Mouse (Mus musculus): ENCODE data around the gene Oasl1. TPM values are rescaled to one million over a fixed set of nuclear protein-coding genes. Genes with fewer than 3 reads are reported as not detected.

The Oasl1 gene
- polyA plus RNA-seq, 1 experiment: 13.5 TPM

- WGBS: 71% methylated on average over 11 of the region's 11 CpGs
- TF ChIP-seq POLR2A (IDR thresholded peaks at IDR 0.05; ENCODE audit: borderline replicate concordance, control insufficient read depth, low read depth, low read length) (no peak), CTCF (IDR thresholded peaks at IDR 0.05; ENCODE audit: control insufficient read depth, insufficient read depth, low read length) (no peak)
- Histone ChIP-seq H3K27ac (ENCODE audit: control insufficient read depth, insufficient read depth, low read depth, low read length, poor library complexity) (no peak overlapping the region), H3K4me1 (ENCODE audit: control insufficient read depth, insufficient read depth, low read length) (no peaks in the 10 kb centered on the region), H3K4me3 (replicated peaks; ENCODE audit: control insufficient read depth, low read depth, low read length) (no peak overlapping the region)
Measured at GRCm38 (mm10) chr5:114978473-114978872, 55.4 kb downstream of the Oasl1 start.

DNA sequence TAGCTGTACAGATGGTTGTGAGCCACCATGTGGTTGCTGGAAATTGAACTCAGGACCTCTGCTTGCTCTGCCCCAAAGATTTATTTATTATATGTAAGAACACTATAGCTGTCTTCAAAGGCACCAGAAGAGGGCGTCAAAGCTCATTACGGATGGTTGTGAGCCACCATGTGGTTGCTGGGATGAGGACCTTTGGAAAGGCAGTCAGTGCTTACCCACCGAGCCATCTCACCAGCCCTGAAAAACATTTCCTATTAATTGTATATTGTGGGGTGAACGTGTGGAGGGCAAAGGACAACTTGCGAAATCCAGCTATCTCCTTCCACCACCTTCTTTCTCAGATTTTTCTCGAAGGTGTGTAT, 55.8 kb downstream of the Oasl1 start:
- Histone ChIP-seq H3K27ac (ENCODE audit: control insufficient read depth, insufficient read depth, low read depth, low read length, poor library complexity) (no peak overlapping the region), H3K4me1 (ENCODE audit: control insufficient read depth, insufficient read depth, low read length) (no peaks in the 10 kb centered on the region), H3K4me3 (replicated peaks; ENCODE audit: control insufficient read depth, low read depth, low read length) (peak overlapping the region; percentile 16)
- TF ChIP-seq POLR2A (IDR thresholded peaks at IDR 0.05; ENCODE audit: borderline replicate concordance, control insufficient read depth, low read depth, low read length) (no peak), CTCF (IDR thresholded peaks at IDR 0.05; ENCODE audit: control insufficient read depth, insufficient read depth, low read length) (peak; percentile 44)
- 3% methylated on average over 6 of the region's 6 CpGs for WGBS

DNA sequence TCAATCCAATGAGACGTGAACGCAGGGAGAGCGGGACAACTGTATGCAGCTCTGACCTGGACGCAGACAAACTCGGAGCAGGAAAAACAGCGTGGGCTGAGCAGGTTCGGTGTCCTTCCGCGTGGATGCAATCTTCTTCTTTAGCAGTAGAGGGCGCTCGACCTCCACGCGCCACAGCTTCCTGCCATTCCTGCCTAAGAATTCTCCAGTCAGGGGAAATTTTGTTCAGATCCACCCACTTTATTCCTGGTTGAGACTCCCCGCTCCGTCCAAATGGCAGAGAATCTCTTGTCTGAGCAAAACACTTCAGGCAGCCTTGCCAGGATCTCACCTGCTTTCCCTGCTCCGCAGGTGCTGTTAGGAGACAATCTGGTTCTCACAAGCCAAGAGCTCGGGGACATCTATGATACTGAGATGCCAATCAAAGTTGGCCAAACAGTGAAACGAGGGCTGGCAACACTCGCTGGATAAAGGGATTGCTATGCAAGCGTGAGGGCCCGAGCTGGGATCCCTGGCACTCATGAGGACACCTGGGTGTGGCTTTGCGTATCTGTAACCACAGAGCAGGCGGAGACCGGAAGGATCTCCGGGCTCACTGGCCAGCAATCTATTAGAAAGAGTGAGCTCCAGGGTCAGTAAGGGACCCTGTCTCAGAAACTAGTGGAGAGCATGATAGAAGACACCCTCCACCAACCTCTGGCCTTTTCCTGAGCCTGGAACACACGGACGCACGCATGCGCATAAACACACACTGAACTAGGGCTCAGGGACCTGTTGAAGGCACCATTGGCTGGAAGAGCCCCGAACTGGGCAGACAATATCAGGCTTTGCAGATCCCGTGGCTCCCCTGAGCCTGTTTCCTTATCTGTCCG, 56.4 kb downstream of the Oasl1 start:
- Histone ChIP-seq H3K4me3 (replicated peaks; ENCODE audit: control insufficient read depth, low read depth, low read length) (peak overlapping the region; percentile 34), H3K27ac (ENCODE audit: control insufficient read depth, insufficient read depth, low read depth, low read length, poor library complexity) (peak overlapping the region; percentile 14), H3K4me1 (ENCODE audit: control insufficient read depth, insufficient read depth, low read length) (no peaks in the 10 kb centered on the region)
- WGBS: 5% methylated on average over 32 of the region's 32 CpGs
- peak; percentile 99 for TF ChIP-seq CTCF (IDR thresholded peaks at IDR 0.05; ENCODE audit: control insufficient read depth, insufficient read depth, low read length)
- TF ChIP-seq POLR2A (IDR thresholded peaks at IDR 0.05; ENCODE audit: borderline replicate concordance, control insufficient read depth, low read depth, low read length): no peak

- Histone ChIP-seq H3K4me3 (replicated peaks; ENCODE audit: control insufficient read depth, low read depth, low read length) (peak overlapping the region; percentile 34), H3K27ac (ENCODE audit: control insufficient read depth, insufficient read depth, low read depth, low read length, poor library complexity) (peak overlapping the region; percentile 54; the same call in 1 of the 2 replicates), H3K4me1 (ENCODE audit: control insufficient read depth, insufficient read depth, low read length) (no peaks in the 10 kb centered on the region)
- TF ChIP-seq POLR2A (IDR thresholded peaks at IDR 0.05; ENCODE audit: borderline replicate concordance, control insufficient read depth, low read depth, low read length): no peak
- TF ChIP-seq CTCF (IDR thresholded peaks at IDR 0.05; ENCODE audit: control insufficient read depth, insufficient read depth, low read length): no peak
- WGBS: 46% methylated on average over 16 of the region's 16 CpGs
Measured at GRCm38 (mm10) chr5:114980122-114980748, 57.2 kb downstream of the Oasl1 start.

GRCm38 (mm10) chr5:114982001-114982400, 59.0 kb downstream of the Oasl1 start:
- Histone ChIP-seq H3K27ac (ENCODE audit: control insufficient read depth, insufficient read depth, low read depth, low read length, poor library complexity) (no peak overlapping the region), H3K4me3 (replicated peaks; ENCODE audit: control insufficient read depth, low read depth, low read length) (no peak overlapping the region), H3K4me1 (ENCODE audit: control insufficient read depth, insufficient read depth, low read length) (no peaks in the 10 kb centered on the region)
- WGBS: 66% methylated on average over 15 of the region's 15 CpGs
- TF ChIP-seq CTCF (IDR thresholded peaks at IDR 0.05; ENCODE audit: control insufficient read depth, insufficient read depth, low read length) (no peak), POLR2A (IDR thresholded peaks at IDR 0.05; ENCODE audit: borderline replicate concordance, control insufficient read depth, low read depth, low read length) (no peak)

GRCm38 (mm10) chr5:114985074-114985473, 62.0 kb downstream of the Oasl1 start:
- no peak overlapping the region for H3K4me3 ChIP-seq (replicated peaks; ENCODE audit: control insufficient read depth, low read depth, low read length)
- TF ChIP-seq CTCF (IDR thresholded peaks at IDR 0.05; ENCODE audit: control insufficient read depth, insufficient read depth, low read length): no peak
- no peak for TF ChIP-seq POLR2A (IDR thresholded peaks at IDR 0.05; ENCODE audit: borderline replicate concordance, control insufficient read depth, low read depth, low read length)
- no peaks in the 10 kb centered on the region for H3K4me1 ChIP-seq (ENCODE audit: control insufficient read depth, insufficient read depth, low read length)
- H3K27ac ChIP-seq (ENCODE audit: control insufficient read depth, insufficient read depth, low read depth, low read length, poor library complexity): no peak overlapping the region

Other genes with a start within 250 kb of the Oasl1 start
- gene Gltp, start 232.3 kb upstream of the Oasl1 start, polyA plus RNA-seq (2011; ENCODE audit: insufficient read depth, insufficient read length, low replicate concordance, missing spikeins): 28.3 and 33.5 TPM in 2 replicates
- gene Tchp, start 215.5 kb upstream of the Oasl1 start, polyA plus RNA-seq (2011; ENCODE audit: insufficient read depth, insufficient read length, low replicate concordance, missing spikeins): 15.5 and 23.5 TPM in 2 replicates
- gene Ankrd13a, start 148.6 kb upstream of the Oasl1 start, polyA plus RNA-seq (2011; ENCODE audit: insufficient read depth, insufficient read length, low replicate concordance, missing spikeins): 60.5 and 99.2 TPM in 2 replicates
- gene Git2, start 147.7 kb upstream of the Oasl1 start, polyA plus RNA-seq (2011; ENCODE audit: insufficient read depth, insufficient read length, low replicate concordance, missing spikeins): 33.6 and 52.4 TPM in 2 replicates
- 16.9 and 25.3 TPM in 2 replicates for gene 1500011B03Rik, start 99.8 kb upstream of the Oasl1 start, polyA plus RNA-seq (2011; ENCODE audit: insufficient read depth, insufficient read length, low replicate concordance, missing spikeins)
- gene 4930519G04Rik, start 69.6 kb upstream of the Oasl1 start, polyA plus RNA-seq (2011; ENCODE audit: insufficient read depth, insufficient read length, low replicate concordance, missing spikeins): not detected in 2 replicates
- not detected in 2 replicates for gene Gm9936, start 64.6 kb upstream of the Oasl1 start, polyA plus RNA-seq (2011; ENCODE audit: insufficient read depth, insufficient read length, low replicate concordance, missing spikeins)
- gene Oasl2, start 26.3 kb upstream of the Oasl1 start, polyA plus RNA-seq (2011; ENCODE audit: insufficient read depth, insufficient read length, low replicate concordance, missing spikeins): 37.0 and 44.3 TPM in 2 replicates
- gene 2210016L21Rik, start 18.9 kb downstream of the Oasl1 start, polyA plus RNA-seq (2011; ENCODE audit: insufficient read depth, insufficient read length, low replicate concordance, missing spikeins): 9.7 and 15.9 TPM in 2 replicates
- gene Hnf1a, start 47.9 kb downstream of the Oasl1 start, polyA plus RNA-seq (2011; ENCODE audit: insufficient read depth, insufficient read length, low replicate concordance, missing spikeins): not detected in 2 replicates
- gene Sppl3, start 87.9 kb downstream of the Oasl1 start, polyA plus RNA-seq (2011; ENCODE audit: insufficient read depth, insufficient read length, low replicate concordance, missing spikeins): 33.9 and 44.8 TPM in 2 replicates
- not detected in 2 replicates for gene Gm10401, start 175.1 kb downstream of the Oasl1 start, polyA plus RNA-seq (2011; ENCODE audit: insufficient read depth, insufficient read length, low replicate concordance, missing spikeins)
- gene Acads, start 196.1 kb downstream of the Oasl1 start, polyA plus RNA-seq (2011; ENCODE audit: insufficient read depth, insufficient read length, low replicate concordance, missing spikeins): 12.0 and 23.7 TPM in 2 replicates
- gene Unc119b, start 211.7 kb downstream of the Oasl1 start, polyA plus RNA-seq (2011; ENCODE audit: insufficient read depth, insufficient read length, low replicate concordance, missing spikeins): 3.7 and 7.8 TPM in 2 replicates
- 25.2 and 56.9 TPM in 2 replicates for gene Mlec, start 234.9 kb downstream of the Oasl1 start, polyA plus RNA-seq (2011; ENCODE audit: insufficient read depth, insufficient read length, low replicate concordance, missing spikeins)

All from bone marrow, adult 2 months (tissue).